Mouse (Mus musculus): Measurements from ENCODE around the gene Mterf2.

GRCm38 (mm10) chr10:85127395-85128287 lies at the start of gene Mterf2:
- TF ChIP-seq POLR2A (IDR thresholded peaks at IDR 0.05; ENCODE audit: borderline replicate concordance, extremely low read depth, low read depth, low read length) (peak; percentile 41; the same call in 1 of the 2 replicates), CTCF (IDR thresholded peaks at IDR 0.05; ENCODE audit: insufficient read depth, low read length) (peak; percentile 27; the same call in 1 of the 2 replicates)
